Mouse (Mus musculus) frontal cortex, adult (tissue): ENCODE measurements around the gene Noxred1.
"Not testable (repeated sequence)": the region's sequence is repeated elsewhere in the genome, so short reads cannot be mapped to it uniquely, and the experiment has no call there.

ENCODE experiments used
- ATAC-seq: cut with Nextera tagmentation; 2 replicates; pipeline ENCODE4 v1.9.2; 2017; ENCODE audit warnings: mild to moderate bottlenecking, moderate library complexity, mixed read lengths; ENCODE audit not compliant: low TSS enrichment

The Noxred1 gene

DNA sequence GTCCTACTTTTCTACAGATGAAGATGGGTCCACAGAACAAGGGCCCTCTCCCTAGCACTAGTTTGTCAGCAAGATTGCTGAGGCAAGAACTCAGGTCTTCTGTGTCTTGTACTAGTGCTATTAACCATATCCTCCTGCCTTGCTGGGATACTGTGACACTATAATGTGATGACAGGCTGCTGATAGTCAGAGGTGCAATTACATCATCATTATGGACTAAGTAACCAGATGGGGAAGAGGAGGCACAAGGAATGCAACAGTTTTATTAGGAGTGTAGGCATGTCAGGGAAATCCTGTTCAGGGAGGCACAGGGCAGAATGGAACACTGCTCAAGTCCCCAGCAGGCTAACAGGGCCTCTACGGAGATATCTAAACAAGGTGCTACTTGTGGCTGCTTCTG, at the start of gene Noxred1:
Noxred1 (minus strand) TSS at position 101 of the 400 bp plus-strand sequence.
- ATAC-seq: 0 out of 2 replicates have a peak, but pooled peaks have one; percentile 5

DNA sequence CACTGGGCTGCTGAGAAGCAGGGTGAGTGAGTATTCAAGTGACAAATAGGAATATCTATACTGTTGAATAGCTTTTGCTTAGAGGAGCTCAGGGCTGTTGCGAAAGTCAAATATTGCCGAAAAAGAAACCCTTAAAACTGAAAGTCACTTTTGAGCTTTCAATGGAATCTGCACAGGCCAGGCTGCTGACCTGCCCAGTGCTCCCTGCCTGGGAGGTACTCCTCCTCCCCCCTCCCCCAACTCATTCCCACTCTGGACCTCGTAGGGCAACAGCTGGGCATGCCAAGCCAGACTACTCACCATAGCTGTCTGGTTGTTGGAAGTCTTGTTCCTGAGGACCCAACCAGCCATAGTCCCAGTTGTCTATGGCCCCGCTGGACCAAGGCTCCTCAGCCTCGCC, 46.2 kb upstream of the Noxred1 start:
- ATAC-seq: no peak

DNA sequence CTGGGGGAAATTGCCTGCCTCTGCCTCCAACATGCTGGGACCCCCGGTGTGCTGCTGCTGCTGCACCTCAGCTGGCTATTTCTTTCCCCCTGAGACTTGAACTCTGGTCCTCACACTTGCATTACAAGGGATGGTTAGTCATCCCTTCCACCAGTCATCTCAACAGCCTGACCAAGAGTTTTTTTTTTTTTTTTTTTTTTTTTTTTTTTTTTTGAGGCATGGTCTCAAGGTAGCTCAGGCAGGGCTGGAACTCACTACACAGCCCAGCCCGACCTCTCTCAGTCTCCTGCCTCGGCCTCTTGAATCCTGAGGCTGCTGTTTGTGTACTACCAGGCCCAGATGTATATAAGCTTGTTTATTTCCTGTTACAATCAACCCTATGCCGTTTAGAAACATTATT, 45.7 kb upstream of the Noxred1 start:
- ATAC-seq: no peak

DNA sequence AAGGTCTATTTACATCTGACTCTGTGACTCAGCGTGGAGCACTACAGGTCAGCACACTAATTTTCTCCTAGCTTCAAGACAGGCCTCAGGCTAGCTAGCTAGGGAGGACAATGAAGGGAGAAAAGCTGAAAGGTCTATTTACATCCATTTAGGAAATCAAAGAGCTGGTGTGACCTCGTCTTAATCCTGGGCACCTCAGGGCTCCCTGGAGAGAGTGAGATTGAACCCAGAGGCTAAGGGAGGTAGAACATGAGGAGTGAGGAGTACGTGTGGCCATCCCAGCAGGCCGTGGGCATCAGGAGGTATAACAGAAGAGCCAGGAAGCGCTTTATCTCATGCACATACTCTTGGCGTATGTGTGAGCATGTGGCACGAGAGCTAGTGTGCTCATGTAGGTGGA, 45.2 kb upstream of the Noxred1 start:
- ATAC-seq: no peak

DNA sequence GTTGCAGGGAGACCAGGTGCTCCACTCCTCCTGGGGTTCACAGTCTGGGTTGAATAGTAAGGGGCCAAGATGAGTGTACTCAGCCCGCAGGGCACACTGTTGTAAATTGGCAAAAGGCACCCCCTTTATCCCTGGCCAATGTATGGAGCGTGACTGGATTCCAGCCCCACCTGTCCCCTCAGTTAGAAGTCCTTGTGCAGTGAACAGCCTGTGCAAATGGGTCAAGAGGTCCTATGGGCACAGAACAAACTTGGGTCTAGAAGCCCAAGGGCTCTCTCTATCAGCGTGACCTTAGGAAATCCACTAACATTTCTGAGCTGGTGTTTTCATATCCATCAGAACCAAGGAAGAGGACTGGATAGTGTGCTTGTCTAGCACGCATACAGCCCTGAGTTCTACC, 44.2 kb upstream of the Noxred1 start:
- no peak for ATAC-seq

DNA sequence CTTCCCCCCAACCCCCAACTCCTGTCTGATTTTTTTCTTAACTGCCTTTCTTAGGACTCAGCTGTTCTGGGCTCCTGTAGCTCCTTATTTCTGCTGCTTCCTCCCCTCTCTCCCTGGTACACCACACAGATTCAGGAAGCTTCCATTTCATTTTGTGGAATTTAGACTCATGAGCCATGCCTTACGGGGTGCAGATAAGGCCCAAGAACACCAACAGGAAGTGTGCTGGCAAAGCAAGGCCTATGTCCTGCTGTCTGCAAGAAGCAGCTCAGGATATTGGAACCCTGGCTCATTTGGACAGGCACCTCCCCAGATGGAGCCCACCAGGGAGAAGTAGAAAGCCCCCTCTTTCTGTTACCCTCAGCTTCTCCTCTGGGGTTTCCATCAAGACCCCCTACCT, 43.2 kb upstream of the Noxred1 start:
- ATAC-seq: no peak

DNA sequence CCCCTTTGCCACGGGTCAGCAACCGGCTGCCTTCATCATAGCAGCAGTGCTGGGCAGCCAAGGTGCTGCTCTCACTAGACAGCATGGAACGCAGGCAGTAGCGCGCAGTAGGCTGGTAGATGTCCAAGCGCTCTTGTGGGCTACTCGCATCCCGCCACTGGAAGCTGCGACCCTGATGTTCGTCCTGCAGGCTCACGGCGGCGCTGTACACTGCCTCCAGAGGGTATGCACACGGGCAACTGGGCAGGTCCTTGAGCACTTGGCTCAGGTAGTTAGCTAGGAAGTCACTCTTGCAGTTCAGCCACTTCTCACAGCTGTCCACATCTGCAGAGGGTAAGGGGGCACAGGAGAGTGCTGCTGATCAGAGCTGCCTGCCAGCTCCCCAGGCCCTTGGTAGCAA, 41.3 kb upstream of the Noxred1 start:
- no peak for ATAC-seq

DNA sequence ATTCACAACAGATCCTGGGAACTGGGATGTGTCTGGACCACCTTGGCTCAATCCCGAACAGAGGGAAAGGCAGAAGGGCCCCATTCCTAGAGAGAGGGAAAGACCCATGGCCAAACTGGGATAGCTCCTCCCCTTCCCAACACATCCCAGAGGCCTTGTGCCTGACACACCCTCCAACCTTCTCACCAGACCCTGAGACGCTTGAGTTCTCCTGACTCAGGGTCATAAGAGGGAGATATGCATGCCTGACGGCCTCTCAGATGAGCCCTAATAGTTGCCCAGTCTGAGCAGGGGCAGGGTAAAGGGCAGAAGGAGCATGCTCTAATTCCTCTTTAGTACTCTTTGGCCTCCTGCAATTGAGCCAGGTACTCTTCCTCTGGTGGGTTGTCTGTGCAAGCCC, 40.8 kb upstream of the Noxred1 start:
- ATAC-seq: no peak

DNA sequence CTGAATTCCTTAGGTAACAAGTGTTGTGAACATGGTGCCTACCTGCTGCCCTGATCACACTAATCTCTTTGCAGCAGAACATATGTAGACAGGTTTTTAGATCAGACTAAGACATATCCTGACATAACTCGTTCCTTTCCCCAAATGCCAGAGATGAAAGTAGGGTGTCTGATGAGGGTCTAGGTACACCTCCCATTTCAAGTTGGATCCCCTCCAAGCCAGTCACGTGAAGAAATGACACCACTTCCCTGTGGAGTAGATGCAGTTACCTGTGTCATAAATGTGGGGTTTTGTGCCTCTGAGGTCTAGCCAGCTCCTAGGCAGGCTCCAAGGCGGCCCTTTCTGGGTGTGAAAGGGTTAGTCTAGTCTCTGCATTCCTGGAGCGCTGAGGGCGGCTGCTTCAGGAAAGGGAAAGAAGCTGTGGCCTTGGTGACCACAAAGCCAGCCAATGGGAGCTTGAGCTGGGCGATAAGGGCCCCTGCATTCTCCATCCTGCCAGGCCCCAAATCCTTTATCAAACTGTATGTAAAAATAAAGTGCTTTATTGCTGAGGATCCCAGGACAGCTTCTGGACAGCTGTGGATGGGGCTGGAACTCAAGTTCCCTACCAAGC, 39.7 kb upstream of the Noxred1 start:
- no peak for ATAC-seq

DNA sequence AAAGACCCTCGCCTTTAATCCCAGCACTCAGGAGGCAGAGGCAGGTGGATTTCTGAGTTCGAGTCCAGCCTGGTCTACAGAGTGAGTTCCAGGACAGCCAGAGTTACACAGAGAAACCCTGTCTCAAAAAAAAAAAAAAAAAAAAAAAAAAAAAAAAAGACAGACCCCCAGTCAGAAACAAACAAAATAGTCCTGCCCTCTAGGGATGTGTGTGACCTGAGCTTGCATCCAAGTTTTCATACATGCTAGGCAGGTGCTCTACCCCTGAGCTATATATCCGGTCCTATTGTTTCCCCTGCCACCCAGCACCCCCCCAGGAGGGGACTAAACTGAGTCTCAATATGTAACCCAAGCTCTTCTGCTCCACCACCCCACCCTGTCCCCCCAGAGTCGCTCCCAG, 38.7 kb upstream of the Noxred1 start:
- not testable (repeated sequence) for ATAC-seq

DNA sequence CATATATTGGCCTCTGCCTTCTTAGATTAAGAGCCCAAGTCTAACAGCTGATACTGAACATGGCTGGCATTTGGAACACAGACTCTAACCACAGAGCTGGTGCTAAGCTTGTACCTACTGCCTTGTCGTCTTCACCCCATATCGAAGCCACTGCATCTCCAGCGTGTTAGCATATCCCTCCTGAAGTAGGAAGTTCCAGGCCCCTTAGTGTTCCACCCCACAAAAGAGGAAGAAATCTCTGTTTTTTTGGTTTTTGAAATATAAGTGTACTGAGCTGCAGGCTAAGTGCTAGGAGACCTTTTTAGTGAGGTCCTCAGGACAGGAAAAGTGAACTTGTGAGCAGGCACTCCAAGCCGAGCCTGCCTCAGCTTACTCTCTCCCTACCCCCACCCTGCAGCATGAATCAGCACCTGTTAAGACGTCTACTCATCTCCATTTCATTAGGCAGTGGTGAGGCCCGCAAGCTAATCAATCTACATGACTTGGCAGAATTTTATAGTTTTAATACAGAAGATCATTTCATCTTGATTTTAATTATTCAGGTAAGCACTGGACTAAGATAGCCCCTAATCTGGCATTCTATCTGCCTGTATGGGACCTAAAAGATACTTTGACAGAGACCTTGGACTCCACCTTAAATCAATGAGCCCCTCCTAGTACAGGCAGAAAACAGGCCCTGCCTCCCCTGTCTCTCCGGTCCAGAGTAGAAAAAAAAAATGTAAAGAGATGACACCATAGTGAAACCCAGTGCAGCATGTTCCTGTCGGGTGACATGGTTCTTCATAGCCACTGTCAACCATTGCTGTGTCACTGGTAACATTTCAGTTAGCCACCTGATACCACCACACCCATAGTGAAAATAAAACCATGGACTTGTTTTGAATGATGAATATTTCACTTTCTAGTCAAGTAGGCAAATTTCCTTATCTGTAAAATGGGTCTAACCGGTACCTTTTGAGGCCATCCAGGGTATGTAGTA, 36.6 kb upstream of the Noxred1 start:
- ATAC-seq: no peak

DNA sequence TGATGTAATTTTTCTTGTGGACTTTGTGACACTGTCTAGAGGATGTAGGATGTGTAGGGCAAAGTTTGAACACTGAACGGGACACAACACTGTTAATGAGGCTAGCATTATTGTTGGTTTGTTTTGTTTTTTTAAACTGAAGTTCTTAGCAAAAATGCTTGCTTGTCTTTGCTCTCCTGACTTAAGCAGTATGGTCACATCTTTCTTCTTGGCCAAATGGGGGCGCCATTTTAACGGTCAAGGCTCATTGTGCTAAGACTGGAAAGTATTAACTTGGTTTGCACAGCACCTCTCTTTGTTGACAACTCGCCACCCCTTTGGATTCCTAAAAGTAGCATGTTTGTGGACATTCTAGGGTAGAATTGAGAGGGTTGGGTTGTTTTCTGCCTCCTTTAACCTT, 29.1 kb upstream of the Noxred1 start:
- no peak for ATAC-seq

DNA sequence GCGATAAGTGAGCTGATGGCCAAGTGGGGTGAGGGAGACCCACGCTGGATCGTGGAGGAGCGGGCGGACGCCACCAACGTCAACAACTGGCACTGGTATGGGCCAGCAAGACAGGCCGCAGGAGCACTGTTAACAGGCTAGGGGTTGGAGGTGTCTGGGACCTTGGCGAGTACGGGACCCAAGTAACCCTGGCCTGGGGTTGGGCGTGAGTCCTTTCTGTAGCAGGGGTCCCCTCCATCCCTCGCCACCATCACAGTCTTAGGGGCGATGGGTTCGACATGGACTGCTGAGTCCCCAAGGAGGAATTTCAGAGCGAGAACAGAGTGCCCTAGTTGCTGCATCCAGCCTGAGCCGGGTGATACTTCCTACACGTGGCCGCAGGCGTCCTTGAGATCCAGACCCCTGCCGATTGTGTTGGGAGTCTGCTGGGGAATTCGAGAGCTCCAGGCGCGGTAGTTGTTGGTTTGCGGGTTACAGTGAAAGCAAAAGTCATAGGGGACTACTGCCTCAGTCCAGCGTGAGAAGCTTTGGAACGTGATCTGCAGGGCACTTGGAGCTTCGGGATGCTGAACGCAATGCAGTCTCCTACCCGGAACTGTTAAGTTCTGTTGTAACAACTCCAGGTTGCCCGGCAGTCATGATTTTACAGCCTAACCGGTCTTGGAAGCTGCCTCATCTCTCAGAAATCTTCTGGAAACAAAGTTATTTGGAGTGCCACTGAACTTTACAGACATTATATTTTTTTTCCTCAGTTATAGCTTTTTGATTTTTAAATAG, 28.5 kb upstream of the Noxred1 start:
- ATAC-seq: peak; percentile 8; the same call in 1 of the 2 replicates

DNA sequence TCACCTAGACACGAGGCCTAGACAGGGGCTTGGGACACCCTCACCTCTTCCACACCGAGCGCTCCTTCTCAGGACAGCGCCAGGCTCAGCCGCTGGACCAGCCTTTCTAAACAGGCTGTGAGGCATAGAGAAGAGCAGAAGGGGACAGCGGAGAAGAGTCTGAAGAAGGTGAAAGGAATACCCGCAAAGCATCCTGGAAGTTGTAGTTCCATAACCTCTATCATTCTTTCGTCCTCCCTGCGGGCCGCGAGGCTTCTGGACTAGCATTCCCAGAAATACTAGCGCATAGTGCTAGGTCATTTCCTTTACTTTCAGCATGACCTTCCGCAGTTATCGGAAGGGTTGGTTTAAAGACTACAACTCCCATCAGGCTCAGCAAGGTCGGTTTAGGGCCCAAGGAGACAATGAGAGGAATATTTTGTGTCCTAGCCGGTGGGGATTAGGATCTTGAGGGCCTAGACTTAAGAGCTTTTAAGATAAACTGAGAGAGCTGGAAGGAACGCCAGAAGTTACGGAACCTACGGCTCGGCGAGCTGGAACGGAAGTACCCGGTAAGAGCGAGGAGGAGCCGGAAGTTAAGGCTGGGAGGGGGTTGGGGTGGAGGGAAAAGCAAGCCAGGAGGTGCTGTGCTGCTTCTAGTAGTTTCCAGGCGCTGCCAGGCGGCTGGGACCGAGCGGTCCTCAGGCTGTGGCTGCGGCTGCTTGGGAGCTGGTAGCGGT, 27.7 kb upstream of the Noxred1 start, which contains the start of the genes Vipas39 and Ahsa1:
Vipas39 (minus strand) TSS at position 149 of the 719 bp plus-strand sequence.
Ahsa1 (plus strand) TSS at position 372 of the 719 bp plus-strand sequence.
- peak; percentile 97 for ATAC-seq

DNA sequence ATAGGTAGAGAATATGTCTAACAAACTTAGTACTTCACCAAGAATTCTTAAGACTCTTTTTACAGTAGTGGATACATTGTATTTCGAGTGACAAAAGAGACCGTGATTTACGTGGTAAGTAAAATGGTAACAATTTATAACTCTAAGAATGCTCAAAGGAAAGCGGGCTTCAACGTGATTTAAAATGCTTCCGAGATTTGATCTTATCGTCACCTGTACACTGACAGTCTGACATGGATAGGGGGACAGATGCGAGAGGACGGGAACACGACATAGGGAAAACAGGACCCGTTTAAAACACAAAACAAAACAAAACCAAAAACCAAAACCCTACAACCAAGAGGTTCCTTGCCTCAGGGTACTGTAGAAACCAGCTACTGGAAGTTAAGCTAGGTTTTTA, 26.9 kb upstream of the Noxred1 start:
- ATAC-seq: no peak

DNA sequence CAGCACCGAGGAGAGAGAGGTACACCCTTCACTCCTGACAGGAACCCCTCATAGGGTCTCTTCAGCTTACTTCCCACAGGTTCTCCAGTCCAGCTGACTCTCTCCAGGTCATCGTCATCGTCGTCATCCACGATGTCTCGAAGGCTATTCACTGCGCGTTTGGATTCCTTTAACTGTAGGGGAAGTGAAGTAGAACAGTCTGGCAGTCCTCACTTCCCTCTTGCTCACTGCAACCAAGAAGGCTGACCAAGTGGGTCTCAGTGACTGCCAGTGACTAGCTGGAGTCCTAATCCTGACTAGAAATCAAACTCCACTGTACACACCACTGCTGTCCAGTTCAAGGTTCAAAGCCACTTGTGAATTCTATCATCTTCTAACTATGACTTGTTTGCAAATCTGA, 22.0 kb upstream of the Noxred1 start:
- ATAC-seq: no peak

DNA sequence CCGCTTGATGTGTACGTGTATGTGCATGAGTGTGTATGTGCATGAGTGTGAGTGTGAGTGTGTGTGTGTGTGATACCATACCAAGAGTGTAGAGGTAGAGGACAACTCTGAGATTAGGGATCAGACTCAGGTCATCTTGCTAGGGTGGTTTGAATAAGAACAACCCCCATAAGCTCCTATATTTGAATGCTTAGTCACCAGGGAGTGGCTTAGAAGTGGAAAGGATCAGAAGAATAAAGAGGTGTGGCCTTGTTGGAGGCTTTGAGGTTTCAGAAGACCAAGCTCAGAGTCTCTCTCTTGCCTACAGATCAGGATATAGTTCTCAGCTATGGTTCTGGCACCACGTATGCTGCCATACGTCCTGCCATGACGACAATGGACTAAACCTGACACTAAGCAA, 18.1 kb upstream of the Noxred1 start:
- ATAC-seq: no peak

DNA sequence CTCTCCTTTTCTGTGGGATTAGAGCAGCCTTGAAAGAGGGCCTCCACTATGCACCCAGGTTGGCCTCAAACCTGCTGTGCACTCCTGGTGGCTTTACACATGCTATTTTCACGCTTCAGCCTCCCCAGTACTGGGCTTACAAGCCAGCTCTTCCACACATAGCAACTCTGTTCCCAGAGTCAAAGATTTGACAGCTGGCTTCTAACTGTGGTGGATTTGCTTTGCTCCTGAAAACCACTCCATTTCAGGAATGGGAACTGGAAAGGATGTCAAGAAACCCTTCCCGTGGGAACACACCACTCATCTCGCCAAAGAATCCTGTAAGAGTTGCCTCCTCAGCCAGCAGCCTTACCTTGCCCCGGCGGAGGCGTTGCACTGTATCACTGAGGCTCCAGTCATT, 15.3 kb upstream of the Noxred1 start:
- ATAC-seq: peak; percentile 59

DNA sequence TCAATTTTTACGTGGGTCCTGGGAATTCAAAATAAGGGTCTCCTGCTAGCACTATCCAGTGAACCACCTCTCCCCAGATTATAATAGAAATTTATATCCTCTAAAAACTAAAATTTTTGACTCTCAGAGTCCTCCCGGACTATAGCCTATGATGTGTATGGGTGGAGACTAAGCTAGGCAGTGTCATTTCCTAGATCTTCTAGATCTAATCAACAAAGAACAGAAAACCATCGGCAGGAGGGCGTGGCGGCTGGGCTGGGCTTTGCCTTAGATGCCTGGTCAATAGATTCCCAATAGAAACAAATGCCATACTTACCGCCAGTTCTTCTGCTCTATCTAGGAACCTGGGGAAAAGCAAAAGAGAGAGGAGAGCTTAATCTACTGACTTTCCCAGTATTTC, 11.6 kb upstream of the Noxred1 start:
- no peak for ATAC-seq

DNA sequence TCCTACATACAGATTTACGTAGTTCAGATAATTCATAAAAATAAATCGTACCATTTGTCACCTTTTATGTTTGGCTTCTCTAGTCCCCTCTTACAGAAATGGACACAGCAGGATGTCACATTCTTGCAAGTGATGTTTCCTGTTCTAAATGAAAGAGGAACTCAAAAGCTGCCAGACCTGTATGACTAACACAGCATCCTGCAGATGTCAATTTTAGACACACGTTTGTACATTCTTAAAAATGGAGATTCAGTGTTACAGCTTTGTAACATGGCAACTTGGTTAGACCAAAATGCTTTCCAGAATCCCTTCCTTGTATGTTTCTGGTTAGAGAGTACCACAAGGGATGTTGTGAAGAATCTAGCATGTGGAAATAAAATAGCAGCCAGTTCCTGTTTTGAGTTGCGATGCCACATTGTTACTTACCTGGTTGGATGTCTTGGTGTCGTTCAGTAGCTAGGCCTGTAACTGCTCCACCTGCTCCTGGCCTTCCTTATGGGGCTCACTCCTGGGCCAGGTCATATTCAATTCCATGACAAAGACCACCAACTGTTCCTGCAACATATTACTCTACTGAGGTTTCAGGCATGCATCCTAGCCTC, 1.5 kb downstream of the Noxred1 start:
- ATAC-seq: peak; percentile 55; the same call in 1 of the 2 replicates

DNA sequence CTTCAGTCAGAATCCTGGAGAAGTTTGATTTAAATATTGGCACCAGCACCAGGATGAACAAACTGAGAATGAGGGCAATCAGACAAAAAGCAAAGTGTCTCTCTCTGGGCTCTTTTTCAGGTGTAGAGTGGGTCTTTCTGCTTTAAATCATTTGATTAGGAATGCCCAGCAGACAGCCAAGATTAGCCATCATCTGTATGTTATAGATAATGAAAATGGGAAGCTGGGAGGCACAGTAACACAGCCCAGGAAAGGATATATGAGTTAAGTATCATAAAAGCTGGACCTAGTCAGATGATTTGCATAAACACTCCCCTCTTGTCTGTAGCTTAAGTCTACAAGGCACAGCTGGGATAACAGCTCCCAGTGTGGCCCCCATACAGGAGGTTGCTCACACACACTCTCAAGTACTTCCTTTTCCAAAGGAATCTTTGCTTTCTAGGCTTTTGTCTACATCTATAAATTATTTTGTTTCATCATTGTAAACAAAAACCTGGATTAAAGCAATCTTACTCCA, 8.1 kb downstream of the Noxred1 start:
- no peak for ATAC-seq
